Mouse (Mus musculus) spleen, adult 2 months (tissue): ENCODE data around the gene Mymx.

Experiments used
- CTCF ChIP-seq: fragments of 200-500 bp; IDR thresholded peaks from 2 replicates; pipeline ENCODE4 v1.5.1; 2011; ENCODE audit warnings: mild to moderate bottlenecking, inconsistent platforms; ENCODE audit not compliant: insufficient read depth, insufficient read length, insufficient replicate concordance; ENCODE audit errors: extremely low read depth
- POLR2A ChIP-seq: fragments of 200-500 bp; IDR thresholded peaks from 2 replicates; pipeline ENCODE4 v1.6.1; 2011; ENCODE audit warnings: low read depth, low read length, inconsistent platforms

DNA sequence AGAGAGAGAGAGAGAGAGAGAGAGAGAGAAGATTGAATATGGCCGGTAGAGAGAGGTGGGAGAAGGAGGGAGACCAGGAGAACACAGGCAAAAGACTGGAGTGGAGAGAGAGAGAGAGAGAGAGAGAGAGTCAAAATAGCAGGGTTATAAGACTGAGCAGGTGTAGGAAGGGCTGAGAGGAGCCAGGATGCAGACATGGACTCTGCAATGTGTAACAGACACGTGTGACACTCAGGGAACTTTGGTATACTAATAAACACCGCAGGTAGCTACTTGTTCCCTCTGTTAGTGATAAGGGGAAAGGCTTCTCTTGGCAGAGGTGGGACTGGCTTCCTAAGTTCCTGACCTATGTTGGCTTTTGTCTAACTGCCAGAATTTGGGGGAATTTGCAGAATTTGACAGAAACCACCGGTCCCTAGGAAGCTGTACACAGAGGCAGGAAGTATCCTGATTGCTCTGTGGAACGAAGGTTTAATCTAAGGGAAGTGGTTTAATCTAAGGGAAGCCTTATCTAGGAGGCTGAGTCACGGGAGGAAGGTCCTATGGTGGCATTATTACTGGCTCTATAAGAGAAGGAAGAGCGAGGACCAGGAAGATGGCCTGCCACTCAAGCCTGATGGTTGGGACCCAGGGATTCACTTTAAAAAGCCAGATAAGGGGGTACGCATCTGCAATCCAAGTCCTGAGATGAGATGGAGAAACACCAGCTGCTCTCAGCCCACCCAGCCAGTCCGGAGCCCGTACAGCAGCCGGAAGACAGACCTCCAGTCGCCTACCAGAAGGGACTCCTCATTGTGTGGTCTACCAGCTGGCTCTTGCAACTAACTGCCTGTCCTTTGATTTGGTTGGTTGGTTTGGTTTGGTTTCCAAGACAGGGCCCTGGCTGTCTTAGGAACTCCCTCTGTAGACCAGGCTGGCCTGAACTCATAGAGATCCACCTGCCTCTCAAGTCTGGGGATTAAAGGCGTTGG is 27.3 kb upstream of the Mymx start:
- TF ChIP-seq CTCF, result no peak
- no peak for TF ChIP-seq POLR2A
